Mouse (Mus musculus) left cerebral cortex, adult 2 months (tissue): Measurements from ENCODE around the gene Usp3. TPM values are rescaled to one million over a fixed set of nuclear protein-coding genes. Genes with fewer than 3 reads are reported as not detected.
A peak's percentile ranks its signal among the peaks of the same experiment; 100 is the strongest.

Source experiments
- DNase-seq, 2 experiments: peaks; one replicate each; pipeline ENCODE4 v3.0.0; 2021 to 2022; ENCODE audit warnings: low spot score in 2 of 2, mixed read lengths in 1 of 2; ENCODE audit errors: extremely low spot score in 1 of 2
- H3K27ac ChIP-seq: fragments of 200-600 bp; 2 replicates; pipeline ENCODE4 v1.8.1; 2022
- H3K4me3 ChIP-seq: fragments of 200-600 bp; 2 replicates; pipeline ENCODE4 v1.8.1; 2022
- CTCF ChIP-seq: fragments of 200-600 bp; IDR thresholded peaks from 2 replicates; pipeline ENCODE4 v1.8.1; 2022; ENCODE audit warnings: antibody characterized with exemption, mild to moderate bottlenecking, moderate library complexity
- intact Hi-C: fragments of 180-260 bp; cut with DNase I; formaldehyde crosslinking; loops from one replicate; pipeline ENCODE4 v1.15.1; 2025
- total RNA-seq, 2 experiments: library from RNA; stranded (reverse); gene quantifications; 2 replicates each; pipeline ENCODE4 v1.2.3; 2021

The Usp3 gene
- total RNA-seq, 2 experiments from 2014 or later = 32.5 to 40.0 TPM

GRCm38 (mm10) chr9:66616858-66617257, 23.9 kb upstream of the Usp3 start:
- intact Hi-C loops = no loop called here
- DNase-seq = no peak
- TF ChIP-seq CTCF = no peak
- H3K4me3 ChIP-seq = no peak overlapping the region
- no peak overlapping the region for H3K27ac ChIP-seq

GRCm38 (mm10) chr9:66615141-66615540, 22.2 kb upstream of the Usp3 start:
- DNase-seq = no peak
- intact Hi-C loops = no loop called here
- TF ChIP-seq CTCF = no peak
- no peak overlapping the region for H3K27ac ChIP-seq
- no peak overlapping the region for H3K4me3 ChIP-seq

- TF ChIP-seq CTCF = no peak
- intact Hi-C loops = loop anchor here (5.0 kb wide), 1 partner anchor 102 kb away; the partner anchor contains the start of gene Fbxl22
These were observed 21.6 kb upstream of the Usp3 start for GRCm38 (mm10) chr9:66614547-66614946.

GRCm38 (mm10) chr9:66613667-66614066, 20.7 kb upstream of the Usp3 start:
- DNase-seq = no peak
- H3K4me3 ChIP-seq = no peak overlapping the region
- no peak for TF ChIP-seq CTCF
- intact Hi-C loops = loop anchor here (5.0 kb wide), 1 partner anchor 101 kb away; the partner anchor contains the start of gene Fbxl22
- H3K27ac ChIP-seq = no peak overlapping the region

More at GRCm38 (mm10) chr9:66614547-66614946, 21.6 kb upstream of the Usp3 start:
- no peak overlapping the region for H3K27ac ChIP-seq
- H3K4me3 ChIP-seq = no peak overlapping the region
- no peak for DNase-seq

GRCm38 (mm10) chr9:66611478-66612093, 18.6 kb upstream of the Usp3 start:
- peak; percentile 99 for TF ChIP-seq CTCF
- peak; percentile 86 to 94 for DNase-seq
- Histone ChIP-seq H3K4me3 (peak overlapping the region; percentile 43), H3K27ac (peak overlapping the region; percentile 63; the same call in 1 of the 2 replicates)
- intact Hi-C loops = loop anchor here (5.0 kb wide), 1 partner anchor 99 kb away; the partner anchor contains the start of gene Fbxl22

GRCm38 (mm10) chr9:66608817-66609345, 15.9 kb upstream of the Usp3 start:
- Histone ChIP-seq H3K4me3 (no peak overlapping the region), H3K27ac (no peak overlapping the region)
- intact Hi-C loops = no loop called here
- DNase-seq = no peak
- no peak for TF ChIP-seq CTCF

GRCm38 (mm10) chr9:66606851-66607250, 13.9 kb upstream of the Usp3 start:
- TF ChIP-seq CTCF = no peak
- Histone ChIP-seq H3K27ac (no peak overlapping the region), H3K4me3 (no peak overlapping the region)
- intact Hi-C loops = no loop called here
- DNase-seq = no peak

GRCm38 (mm10) chr9:66605876-66606750, 13.2 kb upstream of the Usp3 start:
- Histone ChIP-seq H3K27ac (no peak overlapping the region), H3K4me3 (no peak overlapping the region)
- DNase-seq = no peak
- intact Hi-C loops = no loop called here
- no peak for TF ChIP-seq CTCF

- no peak overlapping the region for H3K4me3 ChIP-seq
- no peak for TF ChIP-seq CTCF
- no peak overlapping the region for H3K27ac ChIP-seq
- intact Hi-C loops = no loop called here
- no peak for DNase-seq
These were observed 11.6 kb upstream of the Usp3 start for GRCm38 (mm10) chr9:66604349-66605206.

GRCm38 (mm10) chr9:66603907-66604306, 11.0 kb upstream of the Usp3 start:
- Histone ChIP-seq H3K27ac (no peak overlapping the region), H3K4me3 (no peak overlapping the region)
- intact Hi-C loops = no loop called here
- DNase-seq = no peak
- no peak for TF ChIP-seq CTCF

GRCm38 (mm10) chr9:66601006-66601405, 8.1 kb upstream of the Usp3 start:
- H3K27ac ChIP-seq = no peak overlapping the region
- TF ChIP-seq CTCF = no peak
- intact Hi-C loops = no loop called here
- H3K4me3 ChIP-seq = no peak overlapping the region
- DNase-seq = no peak

GRCm38 (mm10) chr9:66600551-66600950, 7.6 kb upstream of the Usp3 start:
- intact Hi-C loops = no loop called here
- no peak for TF ChIP-seq CTCF
- DNase-seq = no peak

More at GRCm38 (mm10) chr9:66600551-66600950, 7.6 kb upstream of the Usp3 start:
- H3K27ac ChIP-seq = no peak overlapping the region
- no peak overlapping the region for H3K4me3 ChIP-seq
